Mouse (Mus musculus) left cerebral cortex, postnatal 36 days (tissue): ENCODE measurements around the gene Mrpl2. TPM values are rescaled to one million over a fixed set of nuclear protein-coding genes. Genes with fewer than 3 reads are reported as not detected.

Source experiments
- DNase-seq, 2 experiments: peaks; one replicate each; pipeline ENCODE4 v3.0.0; 2021 to 2022; ENCODE audit warnings: low spot score in 2 of 2, mixed read lengths in 1 of 2
- intact Hi-C: fragments of 180-260 bp; cut with DNase I; formaldehyde crosslinking; loops from one replicate; pipeline ENCODE4 v1.15.1; 2025
- total RNA-seq, 2 experiments: library from RNA; stranded (reverse); gene quantifications; 2 replicates each; pipeline ENCODE4 v1.2.3; 2021

The Mrpl2 gene
- total RNA-seq: 10 to 100 TPM; 52.5 to 54.7 TPM

DNA sequence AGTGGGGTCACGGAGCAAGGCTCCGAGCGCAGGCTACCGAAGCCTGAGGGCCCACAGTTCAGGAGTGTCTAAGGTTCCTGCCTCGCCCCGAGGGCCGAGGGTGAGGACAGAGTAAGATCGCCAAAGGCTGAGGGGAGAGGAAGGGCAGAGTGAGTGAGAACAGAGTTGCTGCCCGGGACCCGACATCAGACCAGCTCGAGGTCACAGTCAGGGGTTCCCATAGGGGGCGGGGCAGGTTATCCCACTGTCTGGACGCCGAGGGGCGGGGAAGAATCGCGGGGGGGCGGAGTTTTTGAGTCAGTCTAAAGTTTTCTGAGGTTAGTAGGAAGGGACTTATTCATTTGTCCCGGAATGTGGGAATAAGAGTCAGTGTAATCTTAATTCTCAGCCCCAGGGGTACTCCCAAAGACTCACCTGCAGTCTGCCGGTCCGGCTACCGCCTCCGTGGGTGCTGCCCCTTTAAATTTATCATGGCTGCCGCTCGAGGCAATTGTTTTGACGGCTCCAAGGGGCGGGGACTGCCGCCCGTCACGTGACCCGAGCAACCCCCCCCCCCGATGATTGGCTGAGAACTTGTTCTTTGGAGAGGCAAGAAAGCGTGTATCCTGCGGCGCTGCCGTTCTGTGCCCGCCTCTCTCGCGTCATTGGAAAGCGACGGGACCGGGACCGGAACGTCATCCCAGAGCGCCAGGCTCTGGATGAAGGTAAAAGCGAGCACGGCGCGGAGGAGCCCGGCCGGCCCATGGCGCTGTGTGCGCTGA, at the start of gene Mrpl2, which contains the start of gene Klc4:
Gene Mrpl2 (plus strand): TSS at position 669 of the 761 bp plus-strand sequence.
Gene Klc4 (minus strand): TSS at position 462 of the 761 bp plus-strand sequence.
- intact Hi-C loops: loop anchor here (2.0 kb wide), 1 partner anchor 35 kb away; the partner anchor contains the start of gene Klhdc3

GRCm38 (mm10) chr17:46597956-46598355, 48.1 kb upstream of the Mrpl2 start:
- intact Hi-C loops: no loop called here
- no peak for DNase-seq

More for the DNA sequence above, at the start of gene Mrpl2, which contains the start of gene Klc4:
- DNase-seq: peak; percentile 99

- DNase-seq: no peak
- intact Hi-C loops: no loop called here
Observed at GRCm38 (mm10) chr17:46598963-46599362, 47.1 kb upstream of the Mrpl2 start.

DNA sequence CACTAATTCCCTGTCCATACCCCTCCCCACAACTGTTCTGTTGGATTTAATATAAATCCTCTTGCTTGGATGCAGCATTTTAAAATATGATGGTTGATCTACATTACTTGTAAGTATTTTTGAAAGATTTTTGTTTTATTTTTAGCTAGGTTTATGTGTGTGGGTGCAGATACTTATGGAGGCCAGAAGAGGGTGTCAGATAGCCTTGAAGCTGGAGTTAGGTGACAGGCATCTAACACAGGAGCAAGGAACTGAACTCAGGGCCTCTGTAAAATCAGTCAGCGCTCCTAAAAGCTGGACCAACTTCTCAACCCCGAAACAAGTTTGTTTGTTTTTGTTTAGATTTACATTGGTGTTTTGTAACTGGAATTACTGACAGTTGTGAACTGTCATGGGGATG, 45.5 kb upstream of the Mrpl2 start:
- DNase-seq: no peak
- intact Hi-C loops: no loop called here

- intact Hi-C loops: no loop called here
- no peak for DNase-seq
Observed at GRCm38 (mm10) chr17:46602212-46602611, 43.8 kb upstream of the Mrpl2 start.

DNA sequence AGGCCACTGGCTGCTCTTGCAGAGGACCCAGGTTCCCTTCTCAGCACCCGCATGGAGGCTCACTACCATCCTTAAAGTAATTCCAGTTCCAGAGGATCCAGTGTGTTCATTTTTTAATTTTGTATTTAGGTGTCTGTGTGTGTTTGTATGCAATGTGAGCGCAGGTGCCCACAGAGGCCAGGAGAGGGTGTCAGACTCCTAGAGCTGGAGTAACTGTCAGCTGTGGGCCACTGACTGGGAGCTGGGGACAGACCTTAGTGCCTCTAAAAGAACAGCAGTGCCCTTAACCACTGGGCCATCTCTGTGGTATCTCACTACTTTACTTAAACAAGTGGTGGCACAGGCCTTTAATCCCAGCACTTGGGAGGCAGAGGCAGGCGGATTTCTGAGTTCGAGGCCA, 42.8 kb upstream of the Mrpl2 start:
- intact Hi-C loops: no loop called here

GRCm38 (mm10) chr17:46605126-46605525, 40.9 kb upstream of the Mrpl2 start:
- no peak for DNase-seq
- intact Hi-C loops: no loop called here

More for the DNA sequence above, 42.8 kb upstream of the Mrpl2 start:
- no peak for DNase-seq

- peak; percentile 44 to 49 for DNase-seq
- intact Hi-C loops: no loop called here
Observed at GRCm38 (mm10) chr17:46605987-46606386, 40.0 kb upstream of the Mrpl2 start.

- intact Hi-C loops: no loop called here
- DNase-seq: no peak
Observed at GRCm38 (mm10) chr17:46609721-46610514, 36.1 kb upstream of the Mrpl2 start.

DNA sequence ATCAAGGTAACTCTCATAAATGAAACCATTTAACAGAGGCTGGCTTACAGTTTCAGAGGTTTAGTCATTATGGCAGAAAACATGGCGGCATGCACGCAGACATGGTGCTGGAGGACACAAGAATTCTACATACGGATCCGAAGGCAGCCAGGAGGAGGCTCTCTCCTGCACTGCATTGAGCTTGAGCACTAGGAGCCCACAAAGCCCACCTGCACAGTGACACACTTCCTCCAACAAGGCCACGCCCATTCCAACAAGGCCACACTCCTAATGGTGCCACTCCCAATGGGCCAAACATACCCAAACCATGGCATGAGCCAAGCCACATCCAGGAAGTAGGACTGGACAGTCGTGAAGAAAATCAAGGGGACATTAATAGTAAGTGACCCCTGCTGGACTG, 34.7 kb upstream of the Mrpl2 start:
- no peak for DNase-seq
- intact Hi-C loops: no loop called here

- DNase-seq: no peak
- intact Hi-C loops: no loop called here
Observed at GRCm38 (mm10) chr17:46612189-46612588, 33.8 kb upstream of the Mrpl2 start.

GRCm38 (mm10) chr17:46612820-46613219, 33.2 kb upstream of the Mrpl2 start:
- intact Hi-C loops: no loop called here
- DNase-seq: no peak

DNA sequence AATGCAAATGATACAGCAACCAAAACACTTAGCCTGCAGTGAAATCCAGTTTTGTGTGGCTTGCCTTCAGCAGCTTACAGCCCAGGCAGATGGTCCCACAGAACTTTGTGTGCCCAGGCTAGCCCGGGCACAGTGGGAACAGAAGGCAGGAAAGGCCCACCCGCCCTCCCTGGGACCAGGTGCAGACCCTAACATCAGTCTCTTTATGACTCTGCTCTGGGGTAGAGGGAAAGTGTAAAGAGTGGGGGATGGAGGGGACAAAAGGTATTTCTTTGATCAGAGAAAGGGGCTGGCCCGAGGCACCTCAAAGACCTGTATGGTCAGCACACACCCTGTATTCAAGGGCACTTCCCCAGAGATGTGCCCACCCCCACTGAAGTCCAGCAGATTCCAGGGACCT, 32.8 kb upstream of the Mrpl2 start:
- intact Hi-C loops: no loop called here
- no peak for DNase-seq

- intact Hi-C loops: no loop called here
Observed at GRCm38 (mm10) chr17:46617799-46618198, 28.2 kb upstream of the Mrpl2 start.

DNA sequence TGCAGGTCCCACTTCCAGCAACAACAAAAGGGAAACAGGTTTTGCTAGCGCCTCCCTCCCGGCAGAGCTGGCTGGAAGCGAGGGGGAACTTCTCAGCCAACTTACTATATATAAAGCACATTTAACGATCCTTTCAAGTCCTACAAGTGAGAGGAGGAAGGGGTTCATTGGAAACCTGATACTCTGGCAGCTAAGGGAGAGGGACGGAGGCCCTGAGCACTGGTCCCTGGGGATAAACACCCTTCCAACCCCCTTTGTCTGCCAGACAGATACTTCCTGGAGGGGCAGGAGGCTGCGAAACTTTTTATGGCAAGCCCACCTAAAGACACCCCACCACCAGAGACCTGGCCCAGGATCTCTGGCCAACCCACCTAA, 27.6 kb upstream of the Mrpl2 start:
- intact Hi-C loops: no loop called here
- no peak for DNase-seq

More at GRCm38 (mm10) chr17:46617799-46618198, 28.2 kb upstream of the Mrpl2 start:
- no peak for DNase-seq

- no peak for DNase-seq
- intact Hi-C loops: no loop called here
Observed at GRCm38 (mm10) chr17:46618769-46619682, 27.0 kb upstream of the Mrpl2 start.

- DNase-seq: no peak
- intact Hi-C loops: no loop called here
Observed at GRCm38 (mm10) chr17:46619683-46620357, 26.2 kb upstream of the Mrpl2 start.

- intact Hi-C loops: no loop called here
- peak; percentile 57 to 64 for DNase-seq
Observed at GRCm38 (mm10) chr17:46621324-46621723, 24.7 kb upstream of the Mrpl2 start.

DNA sequence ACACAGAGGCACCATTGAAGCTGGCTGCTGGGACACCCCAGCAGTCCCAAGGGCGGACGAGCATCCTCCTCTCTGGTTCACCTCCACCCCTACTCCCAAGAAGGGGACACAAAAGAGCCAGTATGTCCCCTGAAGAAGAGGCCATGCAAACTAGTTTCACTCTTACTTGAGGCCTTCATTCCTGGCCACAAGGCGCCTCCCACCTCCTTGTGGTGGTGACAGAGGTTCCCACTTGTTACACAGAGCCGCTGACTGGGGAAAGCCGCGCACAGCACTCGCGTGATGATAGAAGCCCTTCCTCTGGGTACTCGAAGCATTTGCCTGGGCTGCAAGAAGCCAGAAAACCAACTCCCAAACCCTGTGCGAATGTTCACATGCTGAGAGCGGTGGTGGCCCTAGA, 23.8 kb upstream of the Mrpl2 start:
- no peak for DNase-seq
- intact Hi-C loops: no loop called here
